Mouse (Mus musculus) thymus, postnatal 0 days (tissue): ENCODE results near the gene Map4k4. TPM values are rescaled to one million over a fixed set of nuclear protein-coding genes. Genes with fewer than 3 reads are reported as not detected.

Experiments
- DNase-seq: peaks from one replicate; pipeline ENCODE4 v3.0.0-alpha.2; 2015; ENCODE audit warnings: low spot score
- polyA plus RNA-seq: library from polyadenylated mRNA; unstranded; fragments of >200 nt; fragmentation: Nextera tagmentation; extraction: Ambion mirVana; gene quantifications from 2 replicates; pipeline ENCODE4 v1.2.1, GENCODE M21; 2015

Map4k4 gene
- polyA plus RNA-seq, 1 experiment from 2014 or later, result 32.0 TPM

DNA sequence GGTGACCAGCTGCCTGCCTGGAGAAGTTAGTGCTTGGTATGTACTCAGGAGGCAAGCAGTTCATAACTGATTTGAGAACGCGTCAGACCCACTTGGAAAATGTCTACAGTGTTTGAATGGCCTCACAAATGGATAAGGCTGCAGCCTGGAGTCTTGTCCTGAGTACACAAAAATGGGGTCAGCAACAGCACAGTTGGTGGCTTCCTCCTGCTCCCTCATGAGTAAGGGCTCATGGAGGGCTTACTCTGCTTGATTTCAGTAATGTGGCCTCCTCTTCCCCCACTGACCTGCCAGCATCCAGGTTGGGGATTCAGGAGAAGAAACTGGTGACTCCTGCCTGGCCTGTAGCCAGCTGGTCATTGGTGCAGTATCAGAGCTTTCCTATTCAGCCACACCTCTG is 130.9 kb downstream of the Map4k4 start:
- DNase-seq, result no peak

DNA sequence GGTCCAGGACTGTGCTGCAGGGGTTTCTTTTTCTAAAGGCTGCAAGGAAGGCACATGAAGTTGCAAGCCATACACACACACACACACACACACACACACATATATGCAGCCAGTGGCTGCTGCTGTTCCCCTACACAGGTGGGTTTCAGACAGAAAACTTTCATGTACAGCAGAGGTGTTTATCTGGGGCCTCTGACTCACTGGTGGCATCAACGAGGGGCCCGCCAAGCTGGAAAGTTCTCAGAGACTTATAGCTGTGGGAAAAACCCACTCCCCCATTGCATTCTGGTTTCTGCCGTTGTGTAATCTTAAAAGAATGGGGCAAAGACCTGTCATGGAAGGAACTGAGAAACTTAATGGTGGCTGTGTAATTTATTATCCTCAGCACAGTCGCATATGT is 132.6 kb downstream of the Map4k4 start:
- no peak for DNase-seq

DNA sequence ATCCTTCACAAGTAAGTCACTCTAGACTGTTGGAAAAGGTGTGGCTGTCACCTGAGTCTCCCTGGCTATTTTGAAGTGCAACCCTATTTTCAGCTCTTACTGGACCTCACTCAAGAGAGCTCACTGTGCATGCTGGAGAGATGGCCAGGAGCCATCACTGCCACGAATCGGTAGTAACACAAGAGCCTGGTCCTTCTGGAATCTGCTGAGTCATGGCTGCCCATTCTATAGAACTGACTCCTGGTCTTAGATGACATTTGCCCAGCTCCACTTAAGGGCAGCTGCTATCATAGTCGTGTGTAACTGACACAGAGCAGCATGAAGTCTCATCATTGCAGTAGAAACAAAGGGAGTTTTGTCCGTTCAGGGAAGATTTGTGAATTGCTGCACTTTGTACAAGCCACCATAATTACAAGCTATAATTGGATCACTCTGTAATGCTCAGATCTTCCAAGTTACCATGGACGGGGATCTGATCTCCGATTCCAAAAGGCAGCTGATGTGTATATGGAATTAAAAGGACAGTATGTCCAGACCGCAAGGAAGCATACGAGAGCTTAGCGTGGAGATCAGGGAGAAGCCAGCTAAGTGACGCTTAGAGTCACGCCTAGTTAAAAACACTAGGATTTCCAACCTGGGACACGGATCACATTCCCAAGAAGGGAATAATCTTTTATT is 133.2 kb downstream of the Map4k4 start:
- DNase-seq, result no peak

DNA sequence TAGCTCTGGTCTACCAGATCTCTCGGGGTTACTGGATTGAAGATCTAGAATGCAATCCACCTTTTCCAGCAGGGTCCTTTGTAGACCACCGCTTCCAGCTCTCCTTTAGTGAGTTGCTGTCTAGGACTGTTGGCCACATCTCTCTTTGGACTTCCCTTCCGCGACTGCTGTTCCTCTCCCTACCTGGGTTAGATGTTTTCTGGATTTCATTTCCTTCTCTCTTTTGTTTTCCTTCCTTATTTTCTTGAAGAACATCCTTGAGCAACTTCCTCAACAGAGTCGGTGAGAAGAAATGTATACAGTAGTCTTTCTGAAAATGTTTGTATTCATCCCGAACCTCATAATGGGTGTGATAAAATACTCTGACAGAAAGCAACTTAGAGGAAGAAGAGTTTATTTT is 137.1 kb downstream of the Map4k4 start:
- DNase-seq, result no peak

DNA sequence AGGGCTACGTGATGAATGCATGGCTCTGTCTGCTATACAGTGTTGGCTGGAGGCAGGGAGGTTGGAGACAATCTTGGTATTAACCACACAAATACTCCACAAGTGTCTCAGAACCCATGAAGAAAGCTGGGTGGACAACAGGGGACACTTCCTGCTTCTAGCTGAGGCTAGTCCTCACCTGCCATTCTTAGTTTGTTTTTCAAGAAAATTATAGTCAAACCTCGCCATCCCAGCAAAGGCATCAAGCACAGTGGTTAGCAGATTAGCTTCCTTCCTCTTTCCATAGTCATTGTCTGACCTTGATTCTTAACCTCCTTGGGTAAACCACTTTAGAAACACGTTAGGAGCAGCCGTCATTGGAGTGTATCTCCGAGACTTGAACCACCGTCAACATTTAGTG is 145.0 kb downstream of the Map4k4 start:
- DNase-seq, result no peak

DNA sequence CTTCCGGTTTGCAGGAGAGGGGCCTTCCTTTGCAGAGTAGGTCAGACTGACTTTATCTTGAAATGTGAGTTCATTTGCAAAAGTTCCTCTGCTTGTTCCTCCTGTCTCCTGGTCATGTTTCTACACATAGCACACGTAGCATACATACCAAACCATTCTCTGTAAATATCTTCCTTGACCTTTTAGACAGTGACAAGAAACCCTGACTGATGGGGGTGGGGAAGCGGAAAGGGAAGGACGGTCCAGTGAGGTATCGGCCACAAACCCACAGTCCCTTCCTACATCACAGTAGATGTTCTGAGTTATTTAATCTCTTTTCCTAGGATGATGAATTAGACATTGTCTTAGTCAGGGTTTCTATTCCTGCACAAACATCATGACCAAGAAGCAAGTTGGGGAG is 145.9 kb downstream of the Map4k4 start:
- no peak for DNase-seq

DNA sequence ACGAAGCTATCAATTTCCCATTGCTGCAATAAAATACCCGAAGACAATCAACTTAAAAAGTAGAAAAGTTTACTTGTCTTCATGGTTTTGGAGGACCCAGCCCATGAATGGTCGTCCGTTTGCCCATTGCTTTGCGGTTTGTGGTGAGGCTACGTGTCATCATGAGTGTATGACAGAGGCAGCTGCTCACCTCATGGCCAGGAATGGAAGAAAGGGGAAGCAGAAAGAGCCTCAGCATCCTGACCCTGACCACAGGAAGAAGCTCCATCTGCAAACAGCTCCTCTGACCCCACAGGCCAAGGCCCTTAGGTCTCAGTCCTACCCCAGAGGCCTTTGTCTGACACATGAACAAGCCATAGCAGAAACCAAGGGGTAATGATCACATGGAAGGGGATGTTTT is 150.4 kb downstream of the Map4k4 start:
- no peak for DNase-seq

DNA sequence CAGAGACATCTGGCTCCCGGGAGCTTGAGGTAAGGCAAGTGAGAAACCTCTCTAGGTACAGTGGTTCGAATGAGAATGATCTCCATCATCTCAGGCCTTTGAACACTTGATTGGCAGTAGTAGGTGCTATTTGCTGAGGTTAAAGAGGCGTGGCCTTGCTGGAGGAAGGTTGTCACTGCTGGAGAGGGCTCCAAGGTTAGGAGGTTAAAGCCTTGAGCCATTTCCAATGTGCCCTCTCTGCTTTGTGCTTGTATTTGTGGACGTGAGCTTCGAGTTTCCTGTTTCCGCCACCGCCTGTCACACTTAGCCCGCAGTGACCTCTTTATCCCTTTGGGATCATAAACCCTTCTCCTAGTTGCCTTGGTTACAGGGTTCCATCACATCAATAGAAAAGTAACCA is 151.4 kb downstream of the Map4k4 start:
- DNase-seq, result no peak

DNA sequence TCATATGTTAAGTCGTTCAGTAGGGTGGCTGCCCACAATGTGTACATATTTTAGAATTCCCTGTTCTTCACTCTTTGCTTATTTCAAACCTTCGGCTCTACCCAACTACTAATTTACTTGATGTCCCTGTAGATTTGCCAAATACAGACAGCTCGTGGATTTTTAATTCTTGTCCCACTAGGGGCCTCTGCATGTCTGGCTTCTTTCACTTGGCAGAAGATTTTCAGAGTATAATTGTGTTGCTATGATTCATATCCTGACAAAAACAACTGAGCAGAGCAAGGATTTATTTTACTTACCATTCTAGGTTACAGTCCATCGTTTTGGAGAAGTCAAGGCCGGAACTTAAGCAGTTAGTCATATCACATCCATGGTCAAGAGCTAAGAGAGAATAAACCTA is 152.4 kb downstream of the Map4k4 start:
- no peak for DNase-seq

DNA sequence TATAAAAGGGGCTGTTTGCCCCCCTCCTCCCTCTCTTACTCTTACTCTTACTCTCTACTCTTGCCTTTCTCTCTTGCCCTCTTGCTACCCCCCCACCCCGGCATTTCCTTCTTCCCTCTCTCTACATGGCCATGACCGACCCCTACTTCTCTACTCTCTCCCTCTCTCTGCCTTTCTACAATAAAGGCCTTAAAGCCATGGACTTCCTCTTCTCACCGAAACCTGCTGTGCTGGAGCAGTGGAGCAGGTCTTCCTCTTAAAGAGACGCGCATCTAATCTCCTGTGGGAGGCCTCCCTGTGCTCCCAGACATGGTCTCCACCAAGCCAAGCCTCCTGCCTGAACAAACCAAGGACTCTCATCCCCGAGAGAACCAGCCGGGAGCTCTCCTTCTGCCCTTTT is 154.3 kb downstream of the Map4k4 start:
- DNase-seq, result no peak

DNA sequence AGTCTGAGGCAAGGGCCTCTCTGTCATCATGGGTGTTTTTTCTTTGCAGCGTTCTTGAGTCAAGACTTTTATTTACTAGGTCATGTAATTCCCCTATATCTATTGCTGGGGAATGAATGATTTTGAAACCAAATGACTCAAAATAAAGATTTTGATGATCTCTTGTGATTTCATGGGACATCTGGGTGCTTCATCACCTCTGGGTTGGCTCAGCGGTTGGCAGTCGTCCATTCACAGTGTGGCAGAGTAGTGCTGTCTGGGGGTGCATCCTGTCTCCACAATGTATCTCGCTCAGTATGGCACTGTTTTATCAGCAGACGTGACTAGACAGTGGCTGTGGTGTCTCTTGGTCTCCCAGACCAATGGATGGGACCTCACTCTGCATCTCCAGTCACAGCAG is 155.2 kb downstream of the Map4k4 start:
- DNase-seq, result no peak

DNA sequence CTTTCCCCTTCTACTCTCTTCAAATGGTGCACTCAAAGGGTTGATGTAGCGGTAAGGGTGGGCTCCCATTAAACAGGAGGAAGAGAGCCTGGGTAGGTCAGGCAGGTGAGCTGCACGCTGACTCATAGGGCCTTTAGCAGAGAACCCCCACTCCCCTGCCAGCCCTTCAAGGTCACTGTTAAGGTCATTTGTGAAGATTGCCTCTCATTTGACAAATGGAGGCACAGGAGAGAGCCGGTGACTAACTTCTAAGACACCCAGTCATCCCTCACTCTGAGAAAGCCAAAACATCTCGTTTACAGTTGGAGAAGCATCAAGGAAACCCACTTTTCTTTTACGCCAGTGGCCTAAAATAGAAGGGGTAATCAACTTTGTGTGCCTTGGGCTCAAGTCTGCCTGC is 156.6 kb downstream of the Map4k4 start:
- no peak for DNase-seq

DNA sequence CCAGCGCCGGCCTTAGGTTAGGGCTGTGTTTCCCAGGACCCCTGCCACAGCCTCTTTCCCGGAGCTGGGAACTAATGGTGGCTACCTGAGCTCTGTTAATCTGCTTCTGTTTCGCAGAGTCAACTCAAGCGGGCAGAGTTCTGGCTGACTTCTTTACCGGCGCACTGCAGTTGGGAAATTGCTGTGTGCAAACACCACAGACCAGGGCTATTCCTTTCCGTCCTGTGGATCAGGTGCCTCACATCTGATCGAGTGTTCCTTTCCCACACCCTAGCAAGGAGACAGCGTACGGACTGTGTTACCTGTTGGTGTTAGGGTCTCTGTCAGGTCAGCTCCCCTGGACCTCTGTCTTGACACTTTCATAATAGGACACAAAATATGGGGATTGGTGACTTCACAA is 157.3 kb downstream of the Map4k4 start:
- DNase-seq, result no peak

DNA sequence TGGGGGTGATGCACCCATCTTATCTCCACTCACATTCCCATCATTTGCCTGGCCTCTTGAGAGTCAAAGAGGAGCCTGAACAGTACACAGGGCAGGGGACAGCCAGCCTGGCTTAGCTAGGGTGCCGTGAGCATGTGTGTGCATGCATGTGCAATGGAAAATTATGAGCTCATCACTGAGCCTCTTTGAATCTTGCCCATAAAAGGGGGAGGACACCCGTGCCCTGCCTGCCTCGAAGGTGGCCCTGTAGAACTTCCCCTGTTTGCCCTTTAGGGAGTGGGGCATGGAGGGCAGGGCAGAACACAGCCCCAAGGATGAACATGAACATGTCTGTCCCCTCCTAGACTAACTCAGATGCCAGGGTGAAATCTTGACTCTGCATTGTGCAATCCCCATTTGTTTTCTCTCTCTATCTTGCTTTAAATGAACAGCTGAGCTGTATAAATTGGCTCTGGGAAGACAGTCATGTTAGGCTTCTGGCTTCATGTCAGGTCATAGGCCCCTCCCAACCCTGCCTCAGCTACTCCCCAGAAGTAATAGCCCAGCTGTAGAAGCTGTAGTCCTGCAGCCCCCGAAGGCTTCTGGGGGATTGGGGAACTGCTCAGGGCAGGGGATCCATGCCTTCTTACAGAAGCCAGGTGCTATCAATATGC is 158.5 kb downstream of the Map4k4 start:
- DNase-seq, result no peak

DNA sequence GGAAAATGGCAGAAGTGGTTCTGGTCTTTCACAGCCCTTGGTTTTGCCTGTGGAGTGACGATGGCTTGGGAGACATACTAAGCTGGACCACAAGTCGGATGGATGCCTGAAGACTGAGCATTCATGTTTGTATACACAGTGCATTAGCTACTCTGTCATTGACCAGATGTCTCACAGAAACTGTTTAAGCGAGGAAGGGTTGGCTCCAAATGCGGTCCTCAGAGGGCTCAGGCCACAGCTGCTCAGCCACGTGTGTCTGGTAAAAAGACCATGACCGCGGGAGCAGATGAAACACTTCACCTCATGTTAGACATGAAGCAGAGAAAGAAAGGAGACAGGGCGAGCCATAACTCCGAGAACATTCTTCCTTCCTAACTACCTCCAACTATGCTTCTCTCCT is 160.6 kb downstream of the Map4k4 start:
- DNase-seq, result no peak

DNA sequence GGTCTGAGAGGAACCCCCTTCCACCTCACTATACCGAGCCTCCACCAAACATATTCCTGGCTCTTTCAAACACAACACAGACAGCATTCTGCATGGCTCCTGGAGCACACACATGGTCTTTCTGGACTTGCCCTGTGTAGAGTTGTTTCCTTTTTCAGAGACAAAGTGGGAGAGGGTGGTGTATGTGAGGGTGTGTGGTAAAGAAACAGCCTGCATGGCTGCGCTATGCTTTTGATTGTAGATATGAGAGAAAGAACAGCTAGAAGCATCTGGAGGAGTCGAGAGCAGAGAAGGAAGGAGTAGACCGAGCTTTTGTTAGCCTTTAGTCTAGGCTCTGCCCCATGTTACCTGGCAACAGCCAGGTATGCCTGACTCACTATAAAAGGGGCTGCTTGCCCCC is 162.7 kb downstream of the Map4k4 start:
- DNase-seq, result no peak

DNA sequence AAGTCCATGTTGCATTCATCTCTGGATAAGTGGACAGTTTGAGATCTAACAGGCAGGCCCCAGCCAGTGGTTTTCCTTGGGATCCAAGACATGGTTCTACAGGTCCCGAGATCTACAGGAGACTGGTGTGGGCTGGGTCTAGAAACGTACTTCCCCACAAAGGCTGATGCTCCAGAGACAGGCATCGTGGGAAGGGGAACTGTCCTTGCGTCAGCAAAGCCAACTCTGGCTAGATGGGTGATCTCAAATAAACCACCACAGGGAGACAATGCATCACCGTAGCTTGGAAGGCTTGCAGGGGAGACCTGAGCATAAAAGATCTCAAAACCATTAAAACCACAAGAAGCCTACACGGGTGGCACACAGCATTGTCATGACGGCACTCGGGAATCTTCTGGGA is 163.8 kb downstream of the Map4k4 start:
- no peak for DNase-seq

DNA sequence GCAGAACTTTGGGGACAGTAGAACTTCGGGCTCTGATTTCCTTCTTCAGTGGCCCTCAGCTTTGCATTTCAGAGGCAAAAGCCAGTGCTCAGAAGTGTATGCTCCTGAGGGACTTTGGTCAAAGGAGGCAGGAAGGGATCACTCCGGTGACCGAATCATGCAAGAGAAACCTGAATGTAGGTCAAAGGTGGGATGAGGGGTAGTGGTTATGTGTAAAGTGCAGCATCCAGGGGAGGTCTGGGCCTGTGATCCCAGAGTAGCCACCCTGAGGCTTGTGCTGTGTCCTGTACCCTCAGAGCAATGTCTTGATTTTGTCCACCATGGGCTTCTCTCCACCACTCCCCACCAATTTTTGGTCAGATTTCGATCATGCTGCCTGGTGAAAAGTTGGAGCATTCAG is 171.8 kb downstream of the Map4k4 start:
- no peak for DNase-seq

DNA sequence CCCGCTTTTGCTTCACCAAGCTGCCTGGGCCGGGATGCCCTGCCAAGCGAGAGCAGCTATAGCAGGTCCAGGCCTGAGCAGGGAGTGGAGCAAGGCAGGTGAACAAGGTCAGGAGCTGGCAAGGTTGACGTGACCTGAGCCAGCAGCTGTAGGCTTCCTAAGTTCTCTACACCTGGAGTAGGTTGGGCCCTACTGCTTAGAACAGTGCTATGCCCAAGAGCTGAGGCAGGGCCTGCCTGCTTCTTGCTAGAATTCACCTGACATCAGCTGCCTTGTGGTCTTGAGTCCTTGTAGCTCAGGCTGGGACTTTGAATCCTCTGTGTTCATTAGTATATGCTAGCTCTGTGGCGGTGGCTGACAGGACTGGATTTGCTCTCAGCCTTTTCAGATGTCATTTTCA is 173.1 kb downstream of the Map4k4 start, which contains the start of gene Il1r2:
TSS of gene Il1r2 (plus strand) at position 301 of the 400 bp plus-strand sequence.
- no peak for DNase-seq
